Mouse (Mus musculus): Measurements from ENCODE around the gene Ccndbp1. TPM values are rescaled to one million over a fixed set of nuclear protein-coding genes. Genes with fewer than 3 reads are reported as not detected.
"Not testable (repeated sequence)": the region's sequence is repeated elsewhere in the genome, so short reads cannot be mapped to it uniquely, and the experiment has no call there.

Ccndbp1 gene
- polyA plus RNA-seq, 1 experiment from 2014 or later, result 32.3 TPM

GRCm38 (mm10) chr2:120976990-120977925 is 30.9 kb upstream of the Ccndbp1 start, which contains the start of gene Tmem62:
Gene Tmem62 (plus strand): TSS chr2:120977017.
- H3K4me1 ChIP-seq, result peaks cover 20% of the 10 kb centered on the region
- DNase-seq (ENCODE audit: extremely low spot score, low spot score), result peak; percentile 60
- peak within 1 kb of the TSS; percentile 89 for H3K27ac ChIP-seq
- H3K36me3 ChIP-seq (replicated peaks), result no peaks in the 10 kb centered on the region
- 1% methylated on average over 71 of the region's 71 CpGs for WGBS
- no peaks in the 10 kb centered on the region for H3K9me3 ChIP-seq
- H3K4me3 ChIP-seq, result peak within 1 kb of the TSS; percentile 89
- peaks cover 26% of the 10 kb centered on the region for H3K27me3 ChIP-seq (ENCODE audit: poor library complexity, severe bottlenecking)

DNA sequence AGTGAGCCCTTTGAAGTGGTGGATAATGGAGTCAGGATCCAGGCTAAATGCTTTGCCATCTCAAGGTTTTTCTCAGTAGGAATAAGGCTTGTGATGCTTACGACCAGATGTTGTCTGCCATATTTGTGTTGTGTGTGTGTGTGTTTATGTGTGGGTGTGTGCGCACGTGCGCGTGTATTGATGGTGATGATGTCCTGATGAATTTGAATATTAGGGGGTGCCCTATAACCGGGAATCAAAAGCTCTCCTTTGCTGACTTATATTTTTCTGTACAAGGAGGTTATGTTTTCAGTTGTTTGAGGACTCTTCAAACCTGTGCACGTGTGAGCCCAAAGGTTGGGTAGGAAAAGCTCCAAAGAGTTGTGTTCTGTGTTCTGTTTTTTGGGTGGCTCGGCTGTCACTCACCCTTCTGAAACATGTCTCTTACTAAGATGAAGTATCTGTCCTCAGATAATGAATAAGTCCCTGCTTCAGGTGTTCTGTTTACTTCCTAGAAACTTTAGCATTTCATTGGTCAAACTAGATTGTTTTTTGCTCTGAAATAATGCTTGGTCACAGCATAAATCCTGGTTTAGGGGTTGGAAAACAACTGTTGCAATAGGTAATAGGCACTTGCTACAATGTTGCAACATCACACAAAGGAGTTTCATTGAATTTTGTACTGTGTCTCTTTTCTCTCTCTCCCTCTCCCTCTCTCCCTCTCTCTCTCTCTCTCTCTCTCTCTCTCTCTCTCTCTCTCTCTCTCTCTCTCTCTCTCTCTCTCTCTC is 30.1 kb upstream of the Ccndbp1 start:
- Histone ChIP-seq H3K4me3 (peak overlapping the region; percentile 89), H3K27me3 (ENCODE audit: poor library complexity, severe bottlenecking) (peaks cover 23% of the 10 kb centered on the region), H3K4me1 (peaks cover 17% of the 10 kb centered on the region), H3K27ac (0 out of 2 replicates have a peak overlapping the region, but pooled peaks have one; percentile 89), H3K36me3 (replicated peaks) (no peaks in the 10 kb centered on the region), H3K9me3 (no peaks in the 10 kb centered on the region)
- WGBS, result 86% methylated on average over 8 of the region's 8 CpGs
- no peak for DNase-seq (ENCODE audit: extremely low spot score, low spot score)

DNA sequence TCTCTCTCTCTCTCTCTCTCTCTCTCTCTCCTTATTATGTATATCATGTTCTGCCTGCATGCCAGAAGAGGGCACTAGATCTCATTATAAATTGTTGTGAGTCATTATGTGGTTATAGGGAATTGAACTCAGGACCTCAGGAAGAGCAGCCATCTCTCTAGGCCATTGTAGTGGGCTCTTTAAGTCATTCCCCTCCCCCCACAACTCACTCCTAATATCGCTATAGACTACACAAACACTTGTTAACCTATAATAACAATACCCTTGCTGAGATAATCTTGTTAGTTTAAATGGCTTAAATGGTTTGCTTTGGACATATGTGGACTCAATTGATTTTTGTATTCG is 29.5 kb upstream of the Ccndbp1 start:
- no peak for DNase-seq (ENCODE audit: extremely low spot score, low spot score)
- 60% methylated on average over 2 of the region's 2 CpGs for WGBS
- H3K9me3 ChIP-seq, result no peaks in the 10 kb centered on the region
- H3K36me3 ChIP-seq (replicated peaks), result no peaks in the 10 kb centered on the region
- peaks cover 23% of the 10 kb centered on the region for H3K27me3 ChIP-seq (ENCODE audit: poor library complexity, severe bottlenecking)
- H3K4me3 ChIP-seq, result no peak overlapping the region
- H3K4me1 ChIP-seq, result peaks cover 21% of the 10 kb centered on the region
- no peak overlapping the region for H3K27ac ChIP-seq

DNA sequence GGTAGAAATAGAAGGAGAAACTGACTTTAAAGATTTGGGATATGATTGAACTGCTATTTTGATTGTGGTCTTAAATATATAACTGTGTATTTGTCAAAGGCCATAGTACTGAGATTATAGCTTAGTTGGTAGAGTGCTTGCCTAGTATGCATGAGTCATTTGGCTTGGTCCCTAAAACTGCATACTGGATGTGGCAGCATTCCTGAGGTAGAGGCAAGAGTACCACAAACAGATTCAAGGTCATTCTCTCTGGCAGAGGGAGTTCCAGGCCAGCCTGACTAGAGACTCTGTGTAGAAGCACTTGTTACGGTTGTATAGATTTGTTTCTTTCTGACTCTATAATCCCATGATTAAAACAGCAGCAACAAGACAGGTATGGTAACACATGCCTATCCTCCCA is 28.4 kb upstream of the Ccndbp1 start:
- no peak for DNase-seq (ENCODE audit: extremely low spot score, low spot score)
- Histone ChIP-seq H3K9me3 (no peaks in the 10 kb centered on the region), H3K36me3 (replicated peaks) (no peaks in the 10 kb centered on the region), H3K27me3 (ENCODE audit: poor library complexity, severe bottlenecking) (peaks cover 19% of the 10 kb centered on the region), H3K27ac (no peak overlapping the region), H3K4me1 (peaks cover 23% of the 10 kb centered on the region), H3K4me3 (no peak overlapping the region)
- 84% methylated on average over 1 of the region's 1 CpGs for WGBS

DNA sequence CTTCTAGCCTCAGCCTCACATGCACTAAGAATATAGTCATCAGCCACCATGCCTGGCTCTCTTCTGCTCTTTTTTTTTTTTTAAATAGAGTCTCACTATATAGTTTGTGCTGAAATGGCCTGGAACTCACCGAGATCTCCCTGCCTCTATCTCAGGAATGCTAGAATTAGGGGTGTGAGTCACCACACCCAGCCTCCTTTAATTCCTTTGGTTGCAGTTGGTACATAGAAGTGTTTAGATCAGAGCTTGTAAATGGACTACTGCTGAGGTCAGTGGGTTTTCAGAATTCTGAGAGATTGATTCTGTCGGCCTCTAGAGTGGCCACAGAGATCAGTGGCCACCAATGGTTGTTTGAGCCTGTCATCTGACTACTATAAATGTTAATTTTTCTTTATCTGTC is 27.3 kb upstream of the Ccndbp1 start:
- H3K9me3 ChIP-seq, result no peaks in the 10 kb centered on the region
- 80% methylated on average over 2 of the region's 2 CpGs for WGBS
- H3K36me3 ChIP-seq (replicated peaks), result no peaks in the 10 kb centered on the region
- no peak for DNase-seq (ENCODE audit: extremely low spot score, low spot score)
- no peak overlapping the region for H3K4me3 ChIP-seq
- peaks cover 23% of the 10 kb centered on the region for H3K4me1 ChIP-seq
- no peak overlapping the region for H3K27ac ChIP-seq
- H3K27me3 ChIP-seq (ENCODE audit: poor library complexity, severe bottlenecking), result peaks cover 16% of the 10 kb centered on the region

GRCm38 (mm10) chr2:120983611-120984010 is 24.6 kb upstream of the Ccndbp1 start:
- no peaks in the 10 kb centered on the region for H3K9me3 ChIP-seq
- H3K4me3 ChIP-seq, result no peak overlapping the region
- WGBS, result 10% methylated on average over 2 of the region's 2 CpGs
- no peaks in the 10 kb centered on the region for H3K27me3 ChIP-seq (ENCODE audit: poor library complexity, severe bottlenecking)
- H3K36me3 ChIP-seq (replicated peaks), result no peaks in the 10 kb centered on the region
- peaks cover 9% of the 10 kb centered on the region for H3K4me1 ChIP-seq
- no peak overlapping the region for H3K27ac ChIP-seq
- DNase-seq (ENCODE audit: extremely low spot score, low spot score), result no peak

DNA sequence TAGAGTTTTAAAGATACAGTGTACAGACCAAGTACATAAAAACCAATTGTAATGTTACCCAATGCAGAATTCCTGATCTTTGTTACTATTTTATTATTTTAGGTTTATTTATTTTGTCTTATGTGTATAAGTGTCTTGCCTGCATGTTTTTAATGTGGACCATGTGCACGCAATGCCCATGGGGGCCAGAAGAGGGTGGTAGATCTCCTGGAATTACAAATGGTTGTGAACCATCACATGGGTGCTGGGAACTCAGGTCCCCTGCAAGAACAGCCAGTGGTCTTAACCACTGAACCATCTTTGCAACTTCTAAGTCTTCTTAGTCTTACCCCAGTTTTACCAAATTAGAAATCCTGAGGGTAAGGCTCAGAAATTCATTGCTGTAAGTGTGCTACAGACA is 23.0 kb upstream of the Ccndbp1 start:
- Histone ChIP-seq H3K27me3 (ENCODE audit: poor library complexity, severe bottlenecking) (no peaks in the 10 kb centered on the region), H3K4me3 (no peak overlapping the region), H3K27ac (no peak overlapping the region), H3K4me1 (peaks cover 9% of the 10 kb centered on the region), H3K9me3 (no peaks in the 10 kb centered on the region), H3K36me3 (replicated peaks) (no peaks in the 10 kb centered on the region)
- 88% methylated on average over 1 of the region's 1 CpGs for WGBS
- DNase-seq (ENCODE audit: extremely low spot score, low spot score), result no peak

GRCm38 (mm10) chr2:120991196-120991595 is 17.0 kb upstream of the Ccndbp1 start:
- Histone ChIP-seq H3K27me3 (ENCODE audit: poor library complexity, severe bottlenecking) (no peaks in the 10 kb centered on the region), H3K36me3 (replicated peaks) (no peaks in the 10 kb centered on the region), H3K4me3 (no peak overlapping the region), H3K4me1 (no peaks in the 10 kb centered on the region), H3K27ac (no peak overlapping the region), H3K9me3 (no peaks in the 10 kb centered on the region)
- no peak for DNase-seq (ENCODE audit: extremely low spot score, low spot score)
- WGBS, result 71% methylated on average over 4 of the region's 4 CpGs

DNA sequence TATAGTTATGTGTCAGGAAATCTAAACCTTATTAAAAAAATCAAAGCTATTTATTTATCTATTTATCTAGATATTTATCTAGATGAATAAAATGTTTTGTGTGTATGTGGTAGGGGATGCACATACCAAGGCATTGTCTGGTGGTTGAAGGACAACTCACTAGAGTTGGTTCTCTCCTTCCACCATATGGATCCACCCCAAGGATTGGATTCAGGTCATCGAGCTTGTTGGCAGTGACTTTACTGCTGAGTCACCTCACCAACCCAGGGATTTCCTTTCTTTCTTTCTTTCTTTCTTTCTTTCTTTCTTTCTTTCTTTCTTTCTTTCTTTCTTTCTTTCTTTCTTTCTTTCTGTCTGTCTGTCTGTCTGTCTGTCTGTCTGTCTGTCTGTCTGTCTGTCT is 11.6 kb upstream of the Ccndbp1 start:
- H3K4me1 ChIP-seq; H3K27me3 ChIP-seq (ENCODE audit: poor library complexity, severe bottlenecking); H3K36me3 ChIP-seq (replicated peaks); H3K27ac ChIP-seq; DNase-seq (ENCODE audit: extremely low spot score, low spot score); H3K4me3 ChIP-seq; H3K9me3 ChIP-seq: not testable (repeated sequence)
- WGBS, result 76% methylated on average over 1 of the region's 1 CpGs

GRCm38 (mm10) chr2:120998863-120999262 is 9.3 kb upstream of the Ccndbp1 start:
- H3K4me3 ChIP-seq, result no peak overlapping the region
- WGBS, result 91% methylated on average over 8 of the region's 8 CpGs
- DNase-seq (ENCODE audit: extremely low spot score, low spot score), result no peak

GRCm38 (mm10) chr2:121003586-121003985 is 4.6 kb upstream of the Ccndbp1 start:
- H3K9me3 ChIP-seq, result no peaks in the 10 kb centered on the region
- 70% methylated on average over 2 of the region's 2 CpGs for WGBS

More at GRCm38 (mm10) chr2:120998863-120999262, 9.3 kb upstream of the Ccndbp1 start:
- Histone ChIP-seq H3K4me1 (no peaks in the 10 kb centered on the region), H3K27me3 (ENCODE audit: poor library complexity, severe bottlenecking) (no peaks in the 10 kb centered on the region), H3K36me3 (replicated peaks) (no peaks in the 10 kb centered on the region), H3K9me3 (no peaks in the 10 kb centered on the region), H3K27ac (no peak overlapping the region)

DNA sequence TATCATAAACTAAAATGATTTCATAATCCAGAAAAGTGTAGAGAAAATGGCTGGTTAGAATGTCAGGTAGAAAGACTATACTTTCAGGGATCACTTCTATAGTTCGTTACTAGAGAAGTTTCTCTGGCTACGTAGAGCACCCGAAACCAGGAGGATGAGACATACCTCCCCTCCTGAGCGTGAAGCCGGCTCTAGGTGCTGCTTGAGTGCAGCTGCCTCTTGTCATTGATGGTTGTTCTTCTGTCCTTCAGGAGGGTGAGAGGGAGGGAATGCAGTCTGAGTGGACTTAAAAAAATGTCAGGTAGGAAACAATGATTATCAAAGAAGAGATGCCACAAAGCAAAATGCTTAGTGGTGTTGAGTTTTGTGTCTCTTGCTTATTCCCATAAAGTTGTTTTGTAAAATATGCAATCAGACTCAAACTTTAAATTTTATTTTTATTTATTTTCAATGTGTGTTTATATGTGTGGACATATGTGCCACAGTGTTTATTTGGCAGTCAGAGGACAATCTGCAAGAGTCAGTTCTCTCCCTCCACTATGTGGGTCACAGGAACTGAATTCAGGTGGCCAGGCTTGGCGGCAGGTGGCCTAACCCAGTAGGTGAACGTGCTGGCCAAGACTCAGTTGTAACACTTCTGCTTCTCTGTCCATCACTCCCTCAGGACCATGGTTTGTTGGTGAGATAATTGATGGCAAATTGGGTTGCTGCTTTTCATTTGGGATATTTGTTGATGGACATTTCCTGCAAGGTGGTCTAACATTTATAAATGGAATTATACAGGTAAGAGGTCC is 4.0 kb upstream of the Ccndbp1 start:
- Histone ChIP-seq H3K27ac (no peak overlapping the region), H3K9me3 (no peaks in the 10 kb centered on the region), H3K4me1 (peaks cover 12% of the 10 kb centered on the region), H3K27me3 (ENCODE audit: poor library complexity, severe bottlenecking) (no peaks in the 10 kb centered on the region), H3K4me3 (no peak overlapping the region), H3K36me3 (replicated peaks) (no peaks in the 10 kb centered on the region)
- no peak for DNase-seq (ENCODE audit: extremely low spot score, low spot score)
- WGBS, result 88% methylated on average over 7 of the region's 7 CpGs

More at GRCm38 (mm10) chr2:121003586-121003985, 4.6 kb upstream of the Ccndbp1 start:
- H3K27ac ChIP-seq, result no peak overlapping the region
- no peak for DNase-seq (ENCODE audit: extremely low spot score, low spot score)
- H3K4me1 ChIP-seq, result peaks cover 6% of the 10 kb centered on the region
- H3K27me3 ChIP-seq (ENCODE audit: poor library complexity, severe bottlenecking), result no peaks in the 10 kb centered on the region
- no peaks in the 10 kb centered on the region for H3K36me3 ChIP-seq (replicated peaks)
- H3K4me3 ChIP-seq, result no peak overlapping the region
